Mouse (Mus musculus) T-cell, adult 2 months (primary cell): ENCODE results near the gene Ralgapb.

Experiments
- DNase-seq: peaks from one replicate; pipeline ENCODE4 v3.0.0; 2022; ENCODE audit warnings: low spot score

Gene Ralgapb

GRCm38 (mm10) chr2:158519071-158519470, 109.4 kb downstream of the Ralgapb start:
- no peak for DNase-seq

- no peak for DNase-seq
These were observed 110.2 kb downstream of the Ralgapb start for GRCm38 (mm10) chr2:158519800-158520199.

- no peak for DNase-seq
These were observed 113.4 kb downstream of the Ralgapb start for GRCm38 (mm10) chr2:158523060-158523459.

- no peak for DNase-seq
These were observed 114.6 kb downstream of the Ralgapb start for GRCm38 (mm10) chr2:158524129-158524860.

GRCm38 (mm10) chr2:158534090-158534489, 124.4 kb downstream of the Ralgapb start:
- DNase-seq = peak; percentile 37

GRCm38 (mm10) chr2:158534559-158534958, 124.9 kb downstream of the Ralgapb start:
- no peak for DNase-seq

- no peak for DNase-seq
These were observed 130.0 kb downstream of the Ralgapb start for GRCm38 (mm10) chr2:158539433-158540305.

GRCm38 (mm10) chr2:158541286-158541685, 131.6 kb downstream of the Ralgapb start:
- DNase-seq = no peak

- no peak for DNase-seq
These were observed 135.6 kb downstream of the Ralgapb start for GRCm38 (mm10) chr2:158545266-158545665.

- DNase-seq = peak; percentile 57
These were observed 137.1 kb downstream of the Ralgapb start for GRCm38 (mm10) chr2:158546751-158547150.
